Mouse (Mus musculus) regulatory T cell (primary cell): ENCODE results near the gene Hspb9.

Experiments used
- in situ Hi-C: fragments of 300-600 bp; cut with MboI, MseI; formaldehyde crosslinking; loops from one replicate; pipeline ENCODE4 v1.15.1; 2025; ENCODE audit warnings: high pct_unique_total_duplicates

Hspb9 gene

GRCm38 (mm10) chr11:100713735-100714533 lies at the start of gene Hspb9:
Hspb9 (plus strand) TSS chr11:100713850.
- in situ Hi-C loops: no loop called here

- in situ Hi-C loops: no loop called here
Observed at GRCm38 (mm10) chr11:100671049-100671448, 42.6 kb upstream of the Hspb9 start.

GRCm38 (mm10) chr11:100671956-100672355 lies 41.7 kb upstream of the Hspb9 start:
- in situ Hi-C loops: no loop called here

- in situ Hi-C loops: no loop called here
Observed at GRCm38 (mm10) chr11:100673169-100673568, 40.5 kb upstream of the Hspb9 start.

- in situ Hi-C loops: no loop called here
Observed at GRCm38 (mm10) chr11:100677810-100678209, 35.8 kb upstream of the Hspb9 start.

- in situ Hi-C loops: no loop called here
Observed at GRCm38 (mm10) chr11:100681826-100682225, 31.8 kb upstream of the Hspb9 start.

GRCm38 (mm10) chr11:100682526-100682925 lies 31.1 kb upstream of the Hspb9 start:
- in situ Hi-C loops: no loop called here

- in situ Hi-C loops: no loop called here
Observed at GRCm38 (mm10) chr11:100684084-100684483, 29.6 kb upstream of the Hspb9 start.

GRCm38 (mm10) chr11:100685371-100685770 lies 28.3 kb upstream of the Hspb9 start:
- in situ Hi-C loops: no loop called here

GRCm38 (mm10) chr11:100687265-100687664 lies 26.4 kb upstream of the Hspb9 start:
- in situ Hi-C loops: no loop called here

GRCm38 (mm10) chr11:100688443-100688842 lies 25.2 kb upstream of the Hspb9 start:
- in situ Hi-C loops: no loop called here

- in situ Hi-C loops: no loop called here
Observed at GRCm38 (mm10) chr11:100690389-100690788, 23.3 kb upstream of the Hspb9 start.

GRCm38 (mm10) chr11:100692164-100692616 lies 21.5 kb upstream of the Hspb9 start, which contains the start of gene Zfp385c:
Zfp385c (minus strand) TSS chr11:100692455.
- in situ Hi-C loops: no loop called here

GRCm38 (mm10) chr11:100693154-100693553 lies 20.5 kb upstream of the Hspb9 start:
- in situ Hi-C loops: no loop called here

GRCm38 (mm10) chr11:100694926-100695325 lies 18.7 kb upstream of the Hspb9 start:
- in situ Hi-C loops: no loop called here

- in situ Hi-C loops: no loop called here
Observed at GRCm38 (mm10) chr11:100697921-100698320, 15.7 kb upstream of the Hspb9 start.

GRCm38 (mm10) chr11:100700710-100701109 lies 12.9 kb upstream of the Hspb9 start:
- in situ Hi-C loops: no loop called here

GRCm38 (mm10) chr11:100701301-100701700 lies 12.3 kb upstream of the Hspb9 start:
- in situ Hi-C loops: no loop called here

GRCm38 (mm10) chr11:100702081-100702851 lies 11.4 kb upstream of the Hspb9 start:
- in situ Hi-C loops: no loop called here

- in situ Hi-C loops: no loop called here
Observed at GRCm38 (mm10) chr11:100702906-100703305, 10.7 kb upstream of the Hspb9 start.

- in situ Hi-C loops: no loop called here
Observed at GRCm38 (mm10) chr11:100703366-100703765, 10.3 kb upstream of the Hspb9 start.

GRCm38 (mm10) chr11:100703851-100704531 lies 9.7 kb upstream of the Hspb9 start, which contains the start of gene Dhx58:
Dhx58 (minus strand) TSS chr11:100704271.
- in situ Hi-C loops: no loop called here
